Mouse (Mus musculus): ENCODE measurements at regions not wholly inside any gene's neighbourhood (a gene's known extent, or its start where the extent isn't known, plus 50 kb on each side); places are given as distances from the start of the nearest gene placed in this dataset.

GRCm38 (mm10) chr13:79057424-79057823, 857.9 kb upstream of the Nr2f1 start:
- DNase-seq = no peak

- DNase-seq = no peak
Observed at GRCm38 (mm10) chr13:79054481-79054880, 854.9 kb upstream of the Nr2f1 start.

GRCm38 (mm10) chr13:79053428-79053827, 853.9 kb upstream of the Nr2f1 start:
- no peak for DNase-seq

- DNase-seq = no peak
Observed at GRCm38 (mm10) chr13:79047240-79047639, 847.7 kb upstream of the Nr2f1 start.

- DNase-seq = no peak
Observed at GRCm38 (mm10) chr13:79044657-79045056, 845.1 kb upstream of the Nr2f1 start.

- DNase-seq = no peak
Observed at GRCm38 (mm10) chr13:79037883-79038282, 838.3 kb upstream of the Nr2f1 start.

GRCm38 (mm10) chr13:79035276-79035675, 835.7 kb upstream of the Nr2f1 start:
- no peak for DNase-seq

GRCm38 (mm10) chr13:79029974-79030373, 830.4 kb upstream of the Nr2f1 start:
- DNase-seq = no peak

- DNase-seq = peak; percentile 55 to 70
Observed at GRCm38 (mm10) chr13:79027877-79028760, 828.6 kb upstream of the Nr2f1 start.

- no peak for DNase-seq
Observed at GRCm38 (mm10) chr13:79025645-79026044, 826.1 kb upstream of the Nr2f1 start.

GRCm38 (mm10) chr13:79018051-79018450, 818.5 kb upstream of the Nr2f1 start:
- DNase-seq = peak; percentile 14 to 45

- DNase-seq = no peak
Observed at GRCm38 (mm10) chr13:79003313-79003712, 803.8 kb upstream of the Nr2f1 start.

GRCm38 (mm10) chr13:78998855-78999254, 799.3 kb upstream of the Nr2f1 start:
- DNase-seq = no peak

GRCm38 (mm10) chr13:78992326-78992725, 792.8 kb upstream of the Nr2f1 start:
- DNase-seq = no peak

- no peak for DNase-seq
Observed at GRCm38 (mm10) chr13:78985921-78986320, 786.4 kb upstream of the Nr2f1 start.

- no peak for DNase-seq
Observed at GRCm38 (mm10) chr13:78977224-78977780, 777.7 kb upstream of the Nr2f1 start.

- no peak for DNase-seq
Observed at GRCm38 (mm10) chr13:78938351-78938741, 738.8 kb upstream of the Nr2f1 start.

GRCm38 (mm10) chr13:78937389-78938350, 738.1 kb upstream of the Nr2f1 start:
- no peak for DNase-seq

GRCm38 (mm10) chr13:78935990-78936650, 736.6 kb upstream of the Nr2f1 start:
- DNase-seq = no peak

- no peak for DNase-seq
Observed at GRCm38 (mm10) chr13:78928347-78928746, 728.8 kb upstream of the Nr2f1 start.

GRCm38 (mm10) chr13:78920802-78921201, 721.2 kb upstream of the Nr2f1 start:
- no peak for DNase-seq

- DNase-seq = no peak
Observed at GRCm38 (mm10) chr13:78909839-78910238, 710.3 kb upstream of the Nr2f1 start.

- no peak for DNase-seq
Observed at GRCm38 (mm10) chr13:78904102-78904501, 704.5 kb upstream of the Nr2f1 start.
